Mouse (Mus musculus) 3T3-L1 (cell line): ENCODE data around the gene Gm11568.
"Not testable (repeated sequence)": the region's sequence is repeated elsewhere in the genome, so short reads cannot be mapped to it uniquely, and the experiment has no call there.

Source experiments
- DNase-seq: peaks from one replicate; pipeline ENCODE4 v3.0.0-alpha.2; 2015; ENCODE audit warnings: low read depth, low spot score

The Gm11568 gene

GRCm38 (mm10) chr11:99857617-99858016 is at the start of gene Gm11568:
Gene Gm11568, plus strand, starts transcription at chr11:99857917.
- no peak for DNase-seq

- not testable (repeated sequence) for DNase-seq
Measured at GRCm38 (mm10) chr11:99809792-99810191, 47.9 kb upstream of the Gm11568 start, which contains the start of gene Krtap4-13. Gene Krtap4-13, minus strand, starts transcription at chr11:99809892.

- not testable (repeated sequence) for DNase-seq
Measured at GRCm38 (mm10) chr11:99815566-99815965, 42.2 kb upstream of the Gm11568 start, which contains the start of gene Gm11564. Gene Gm11564, minus strand, starts transcription at chr11:99815666.

- no peak for DNase-seq
Measured at GRCm38 (mm10) chr11:99837966-99838365, 19.8 kb upstream of the Gm11568 start, which contains the start of gene 2300003K06Rik. Gene 2300003K06Rik, minus strand, starts transcription at chr11:99838066.

- DNase-seq = no peak
Measured at GRCm38 (mm10) chr11:99842185-99842584, 15.5 kb upstream of the Gm11568 start.

GRCm38 (mm10) chr11:99846746-99847145 is 11.0 kb upstream of the Gm11568 start:
- DNase-seq = no peak

GRCm38 (mm10) chr11:99851508-99851907 is 6.2 kb upstream of the Gm11568 start, which contains the start of gene Krtap4-16:
Gene Krtap4-16, minus strand, starts transcription at chr11:99851608.
- peak; percentile 36 for DNase-seq

- peak; percentile 12 for DNase-seq
Measured at GRCm38 (mm10) chr11:99854121-99854520, 3.6 kb upstream of the Gm11568 start.

- peak; percentile 78 for DNase-seq
Measured at GRCm38 (mm10) chr11:99858761-99859160, 1.0 kb downstream of the Gm11568 start.

GRCm38 (mm10) chr11:99864176-99864575 is 6.5 kb downstream of the Gm11568 start, which contains the start of gene Gm11559:
Gene Gm11559, plus strand, starts transcription at chr11:99864476.
- DNase-seq = not testable (repeated sequence)

- not testable (repeated sequence) for DNase-seq
Measured at GRCm38 (mm10) chr11:99873089-99873488, 15.4 kb downstream of the Gm11568 start, which contains the start of gene Krtap9-1. Gene Krtap9-1, plus strand, starts transcription at chr11:99873389.

GRCm38 (mm10) chr11:99878887-99879286 is 21.2 kb downstream of the Gm11568 start, which contains the start of gene Gm11567:
Gene Gm11567, plus strand, starts transcription at chr11:99879187.
- DNase-seq = not testable (repeated sequence)

- no peak for DNase-seq
Measured at GRCm38 (mm10) chr11:99907620-99908019, 49.9 kb downstream of the Gm11568 start, which contains the start of gene Krtap31-1. Gene Krtap31-1, plus strand, starts transcription at chr11:99907920.
